Mouse (Mus musculus) neural tube, embryonic 13.5 days (tissue): ENCODE results near the gene Akt1s1. TPM values are rescaled to one million over a fixed set of nuclear protein-coding genes. Genes with fewer than 3 reads are reported as not detected.

ENCODE experiments used
- ATAC-seq: fragments of 200-750 bp; cut with Nextera tagmentation; 2 replicates; pipeline ENCODE4 v1.8.0; 2017; ENCODE audit warnings: low read depth, mild to moderate bottlenecking, moderate TSS enrichment, moderate library complexity
- H3K27ac ChIP-seq: fragments of 300-500 bp; sonication (generic); replicated peaks from 2 replicates; pipeline ENCODE4 v1.5.1; 2015; ENCODE audit warnings: moderate library complexity, mild to moderate bottlenecking, inconsistent platforms
- H3K27me3 ChIP-seq: fragments of 300-500 bp; sonication (generic); 2 replicates; pipeline ENCODE4 v1.6.1; 2015; ENCODE audit warnings: mild to moderate bottlenecking, inconsistent platforms
- H3K36me3 ChIP-seq: fragments of 300-500 bp; sonication (generic); 2 replicates; pipeline ENCODE4 v1.6.1; 2015; ENCODE audit warnings: mild to moderate bottlenecking, inconsistent platforms
- H3K4me1 ChIP-seq: fragments of 300-500 bp; sonication (generic); replicated peaks from 2 replicates; pipeline ENCODE4 v1.6.1; 2015; ENCODE audit warnings: inconsistent platforms
- H3K4me2 ChIP-seq: fragments of 300-500 bp; sonication (generic); 2 replicates; pipeline ENCODE4 v1.6.1; 2015; ENCODE audit warnings: inconsistent platforms, mild to moderate bottlenecking, moderate library complexity
- H3K4me3 ChIP-seq: fragments of 300-500 bp; sonication (generic); 2 replicates; pipeline ENCODE4 v1.5.1; 2015; ENCODE audit warnings: mild to moderate bottlenecking, inconsistent platforms
- H3K9ac ChIP-seq: fragments of 300-500 bp; sonication (generic); 2 replicates; pipeline ENCODE4 v1.6.1; 2015; ENCODE audit warnings: moderate library complexity, mild to moderate bottlenecking, inconsistent platforms
- H3K9me3 ChIP-seq: fragments of 300-500 bp; sonication (generic); 2 replicates; pipeline ENCODE4 v1.6.1; 2016; ENCODE audit warnings: inconsistent platforms
- WGBS: fragments of 180-500 bp; shearing (Covaris S2); methylation state at CpG from one replicate; pipeline ENCODE4 v1.1.7; 2015; 5-methylcytosine and 5-hydroxymethylcytosine counted together
- polyA plus RNA-seq: library from polyadenylated mRNA; unstranded; fragments of >200 nt; fragmentation: Nextera tagmentation; extraction: Ambion mirVana; gene quantifications from 2 replicates; pipeline ENCODE4 v1.2.1, GENCODE M21; 2015

Gene Akt1s1
- polyA plus RNA-seq, 1 experiment from 2014 or later, result 99.0 TPM

- Histone ChIP-seq H3K4me3 (peak within 1 kb of the TSS; percentile 73), H3K4me2 (peak within 1 kb of the TSS; percentile 97), H3K36me3 (peaks cover 23% of the 10 kb centered on the region), H3K27ac (peak within 1 kb of the TSS; percentile 95), H3K27me3 (no peaks in the 10 kb centered on the region), H3K9me3 (no peaks in the 10 kb centered on the region), H3K4me1 (peaks cover 73% of the 10 kb centered on the region), H3K9ac (peak within 1 kb of the TSS; percentile 93)
- under 1% methylated on average over 32 of the region's 32 CpGs for WGBS
- ATAC-seq, result peak; percentile 36
These were observed 8.3 kb downstream of the Akt1s1 start, which contains the start of gene Pnkp for GRCm38 (mm10) chr7:44857042-44857552. Pnkp (plus strand) TSS chr7:44857139.

GRCm38 (mm10) chr7:44857905-44858304 is 9.1 kb downstream of the Akt1s1 start:
- H3K27me3 ChIP-seq, result no peaks in the 10 kb centered on the region
- peak overlapping the region; percentile 97 for H3K4me2 ChIP-seq
- H3K9ac ChIP-seq, result peak overlapping the region; percentile 93
- H3K36me3 ChIP-seq, result peaks cover 25% of the 10 kb centered on the region
- peak overlapping the region; percentile 95 for H3K27ac ChIP-seq
- ATAC-seq, result no peak
- H3K4me1 ChIP-seq, result peaks cover 67% of the 10 kb centered on the region
- peak overlapping the region; percentile 73 for H3K4me3 ChIP-seq
- no peaks in the 10 kb centered on the region for H3K9me3 ChIP-seq
- WGBS, result 29% methylated on average over 8 of the region's 8 CpGs

- WGBS, result 92% methylated on average over 11 of the region's 11 CpGs
These were observed 11.1 kb downstream of the Akt1s1 start for GRCm38 (mm10) chr7:44859896-44860295.

DNA sequence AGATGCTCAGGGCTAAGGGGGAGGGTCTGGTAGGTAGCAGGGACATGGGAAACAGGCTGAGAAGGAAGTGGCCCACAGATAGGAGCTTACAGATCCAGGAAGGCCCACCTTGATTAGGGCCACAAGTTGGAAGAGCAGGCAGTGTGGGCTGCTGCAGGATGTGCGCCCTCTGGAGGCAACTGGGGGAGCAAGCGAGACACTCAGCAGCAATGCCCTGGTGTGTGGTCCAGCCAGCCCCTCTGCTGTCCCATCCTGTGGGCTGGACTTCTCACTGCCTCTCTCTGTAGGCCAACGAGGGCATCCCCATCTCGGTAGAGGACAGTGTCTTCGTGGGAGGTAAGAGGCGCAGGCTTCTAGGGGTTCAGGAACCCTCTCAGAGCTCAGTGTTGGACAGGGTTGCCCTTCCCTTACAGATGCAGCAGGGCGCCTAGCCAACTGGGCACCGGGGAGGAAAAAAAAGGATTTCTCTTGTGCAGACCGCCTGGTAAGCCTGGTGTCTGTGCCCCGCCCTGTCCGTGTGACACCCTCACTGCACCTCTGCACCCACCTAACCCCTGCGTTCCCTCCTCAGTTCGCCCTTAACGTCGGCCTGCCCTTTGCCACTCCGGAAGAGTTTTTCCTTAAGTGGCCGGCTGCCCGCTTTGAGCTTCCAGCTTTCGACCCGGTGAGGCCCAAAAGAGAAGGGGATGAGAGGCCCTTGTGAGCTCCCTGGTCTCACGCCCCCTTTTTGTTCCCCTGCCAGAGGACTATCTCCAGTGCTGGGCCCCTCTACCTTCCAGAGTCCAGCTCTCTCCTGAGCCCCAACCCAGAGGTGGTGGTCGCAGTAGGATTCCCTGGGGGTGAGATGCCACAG is 12.0 kb downstream of the Akt1s1 start:
- WGBS, result 59% methylated on average over 22 of the region's 22 CpGs
- Histone ChIP-seq H3K4me1 (peaks cover 60% of the 10 kb centered on the region), H3K9me3 (no peaks in the 10 kb centered on the region), H3K9ac (peak overlapping the region; percentile 43; the same call in 1 of the 2 replicates), H3K27me3 (no peaks in the 10 kb centered on the region), H3K4me3 (0 out of 2 replicates have a peak overlapping the region, but pooled peaks have one; percentile 3), H3K4me2 (no peak overlapping the region; the same call in 1 of the 2 replicates), H3K36me3 (peaks cover 44% of the 10 kb centered on the region), H3K27ac (peak overlapping the region; percentile 38; the same call in 1 of the 2 replicates)
- ATAC-seq, result peak; percentile 3; the same call in 1 of the 2 replicates

More at GRCm38 (mm10) chr7:44859896-44860295, 11.1 kb downstream of the Akt1s1 start:
- Histone ChIP-seq H3K4me2 (no peak overlapping the region), H3K4me1 (peaks cover 60% of the 10 kb centered on the region), H3K27ac (no peak overlapping the region), H3K27me3 (no peaks in the 10 kb centered on the region), H3K9ac (no peak overlapping the region), H3K4me3 (no peak overlapping the region), H3K9me3 (no peaks in the 10 kb centered on the region), H3K36me3 (peaks cover 35% of the 10 kb centered on the region)
- no peak for ATAC-seq

GRCm38 (mm10) chr7:44861429-44861816 is 12.6 kb downstream of the Akt1s1 start:
- Histone ChIP-seq H3K36me3 (peaks cover 51% of the 10 kb centered on the region), H3K27ac (no peak overlapping the region), H3K4me1 (peaks cover 60% of the 10 kb centered on the region)

GRCm38 (mm10) chr7:44862434-44862833 is 13.6 kb downstream of the Akt1s1 start:
- H3K9ac ChIP-seq, result no peak overlapping the region
- no peaks in the 10 kb centered on the region for H3K27me3 ChIP-seq
- H3K4me1 ChIP-seq, result peaks cover 67% of the 10 kb centered on the region
- no peak overlapping the region for H3K4me2 ChIP-seq
- H3K9me3 ChIP-seq, result no peaks in the 10 kb centered on the region
- ATAC-seq, result no peak
- 90% methylated on average over 8 of the region's 8 CpGs for WGBS
- H3K36me3 ChIP-seq, result peaks cover 56% of the 10 kb centered on the region
- no peak overlapping the region for H3K4me3 ChIP-seq
- no peak overlapping the region for H3K27ac ChIP-seq

More at GRCm38 (mm10) chr7:44861429-44861816, 12.6 kb downstream of the Akt1s1 start:
- no peaks in the 10 kb centered on the region for H3K27me3 ChIP-seq
- no peak overlapping the region for H3K4me3 ChIP-seq
- 0 out of 2 replicates have a peak overlapping the region, but pooled peaks have one; percentile 43 for H3K9ac ChIP-seq
- ATAC-seq, result no peak
- no peaks in the 10 kb centered on the region for H3K9me3 ChIP-seq
- 82% methylated on average over 14 of the region's 14 CpGs for WGBS
- H3K4me2 ChIP-seq, result no peak overlapping the region

DNA sequence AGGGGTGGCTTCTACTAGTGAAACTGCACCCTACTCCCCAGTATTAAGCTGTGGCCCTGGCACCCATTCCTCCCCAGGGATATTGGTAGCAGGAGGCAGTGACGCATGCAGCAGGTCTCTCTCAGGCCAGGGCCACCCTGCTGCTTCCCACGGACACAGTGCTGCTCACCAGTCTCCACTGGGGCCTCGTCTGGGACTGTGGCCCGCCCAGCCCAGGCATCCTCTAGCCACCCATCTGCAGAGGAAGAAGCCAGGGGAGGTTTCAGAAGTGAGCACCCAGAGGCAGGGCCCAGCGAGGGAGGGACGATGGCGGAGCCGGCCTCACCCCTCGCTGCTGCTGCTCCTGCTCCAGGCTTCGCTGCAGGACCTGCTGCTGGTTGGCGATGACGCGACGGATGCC is 14.4 kb downstream of the Akt1s1 start:
- Histone ChIP-seq H3K9ac (no peak overlapping the region), H3K27me3 (no peaks in the 10 kb centered on the region), H3K9me3 (no peaks in the 10 kb centered on the region), H3K4me2 (no peak overlapping the region), H3K27ac (no peak overlapping the region; the same call in 1 of the 2 replicates), H3K36me3 (peaks cover 56% of the 10 kb centered on the region), H3K4me3 (no peak overlapping the region), H3K4me1 (peaks cover 68% of the 10 kb centered on the region)
- ATAC-seq, result no peak
- WGBS, result 90% methylated on average over 14 of the region's 14 CpGs

DNA sequence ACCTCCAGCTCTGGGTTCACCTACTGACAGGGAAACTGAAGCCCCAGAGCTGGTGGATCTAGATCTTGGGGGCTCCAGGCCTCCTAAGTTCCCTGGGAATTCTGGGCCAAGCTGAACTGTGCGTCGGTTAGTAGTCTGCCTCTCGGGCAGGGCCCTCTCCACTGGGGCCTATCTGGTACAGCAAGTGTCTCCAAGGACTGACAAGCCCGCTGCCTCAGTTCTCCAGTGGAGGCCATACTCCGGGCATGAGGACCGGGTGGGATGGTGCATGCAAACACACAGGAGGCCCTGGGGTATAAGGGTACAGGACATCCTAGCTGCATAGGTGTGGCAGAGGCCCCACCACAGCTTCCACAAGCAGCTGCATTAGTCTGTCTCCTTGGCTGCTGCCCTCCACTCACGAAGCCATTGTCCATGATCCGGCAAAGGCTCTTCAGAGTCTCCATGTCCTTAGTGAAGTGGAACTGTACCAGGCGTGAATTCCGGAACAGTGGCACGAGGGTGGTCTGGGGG is 15.2 kb downstream of the Akt1s1 start:
- no peaks in the 10 kb centered on the region for H3K9me3 ChIP-seq
- no peak overlapping the region for H3K4me3 ChIP-seq
- ATAC-seq, result no peak
- no peak overlapping the region for H3K9ac ChIP-seq
- H3K27me3 ChIP-seq, result no peaks in the 10 kb centered on the region
- peaks cover 56% of the 10 kb centered on the region for H3K36me3 ChIP-seq
- no peak overlapping the region; the same call in 1 of the 2 replicates for H3K27ac ChIP-seq
- 86% methylated on average over 11 of the region's 11 CpGs for WGBS
- no peak overlapping the region for H3K4me2 ChIP-seq
- peaks cover 67% of the 10 kb centered on the region for H3K4me1 ChIP-seq

- Histone ChIP-seq H3K9ac (peak overlapping the region; percentile 50; the same call in 1 of the 2 replicates), H3K4me3 (0 out of 2 replicates have a peak overlapping the region, but pooled peaks have one; percentile 97), H3K9me3 (no peaks in the 10 kb centered on the region), H3K36me3 (peaks cover 56% of the 10 kb centered on the region), H3K27ac (0 out of 2 replicates have a peak overlapping the region, but pooled peaks have one; percentile 38), H3K4me1 (peaks cover 67% of the 10 kb centered on the region), H3K27me3 (no peaks in the 10 kb centered on the region), H3K4me2 (peak overlapping the region; percentile 99; the same call in 1 of the 2 replicates)
- 82% methylated on average over 24 of the region's 24 CpGs for WGBS
- no peak for ATAC-seq
These were observed 16.1 kb downstream of the Akt1s1 start for GRCm38 (mm10) chr7:44864595-44865542.

DNA sequence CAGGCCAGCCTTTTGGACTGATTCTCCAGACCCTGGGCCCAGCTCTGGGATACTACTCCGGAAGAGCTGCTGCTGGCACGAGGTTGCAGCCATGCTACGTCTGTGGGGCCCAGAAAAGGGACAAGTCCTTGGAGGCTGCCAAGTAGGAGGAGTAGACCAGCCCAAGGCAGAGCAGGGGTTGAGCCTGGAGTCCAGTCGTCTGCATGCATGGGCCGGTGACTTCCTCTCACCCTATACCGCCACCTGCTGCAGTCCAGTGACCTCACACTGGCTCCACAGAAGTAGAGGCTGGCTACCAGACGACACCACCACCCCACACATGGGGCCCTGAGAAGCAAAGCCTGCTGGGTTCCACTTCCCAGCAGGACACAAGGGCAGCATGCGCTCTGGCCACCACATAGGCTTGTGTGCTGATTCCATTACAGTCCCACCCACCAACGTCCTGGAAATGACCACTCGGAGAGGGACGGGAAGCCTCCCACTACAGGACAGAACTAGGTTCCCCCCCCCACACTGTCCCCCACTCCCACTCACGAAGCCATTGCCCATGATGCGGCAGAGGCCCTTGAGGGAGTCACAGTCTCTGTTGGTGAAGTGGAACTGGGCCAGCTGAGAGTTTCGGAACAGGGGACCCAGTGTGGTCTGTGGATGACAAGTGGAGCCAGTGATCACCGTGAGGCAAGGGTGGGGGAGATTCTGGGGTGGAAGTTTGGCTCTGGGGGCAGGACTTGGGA is 17.7 kb downstream of the Akt1s1 start:
- peaks cover 62% of the 10 kb centered on the region for H3K4me1 ChIP-seq
- peak overlapping the region; percentile 99 for H3K4me2 ChIP-seq
- H3K9ac ChIP-seq, result peak overlapping the region; percentile 99

More for the DNA sequence above, 17.7 kb downstream of the Akt1s1 start:
- Histone ChIP-seq H3K9me3 (no peaks in the 10 kb centered on the region), H3K27ac (peak overlapping the region; percentile 38), H3K27me3 (no peaks in the 10 kb centered on the region), H3K36me3 (peaks cover 55% of the 10 kb centered on the region), H3K4me3 (peak overlapping the region; percentile 97)
- no peak for ATAC-seq
- 59% methylated on average over 15 of the region's 15 CpGs for WGBS
